Mouse (Mus musculus): Measurements from ENCODE around the gene Vmn2r77. TPM values are rescaled to one million over a fixed set of nuclear protein-coding genes. Genes with fewer than 3 reads are reported as not detected.
"Not testable (repeated sequence)": the region's sequence is repeated elsewhere in the genome, so short reads cannot be mapped to it uniquely, and the experiment has no call there.

Gene Vmn2r77
- polyA plus RNA-seq (2016; fragmentation: Nextera tagmentation; extraction: Ambion mirVana): not detected in 2 replicates

- Histone ChIP-seq H3K27ac (ENCODE audit: poor library complexity, severe bottlenecking) (no peak within 1 kb of the TSS), H3K36me3 (no peaks in the 10 kb centered on the region), H3K4me3 (no peak within 1 kb of the TSS), H3K4me2 (no peak within 1 kb of the TSS), H3K9me3 (replicated peaks) (no peaks in the 10 kb centered on the region), H3K9ac (no peak within 1 kb of the TSS), H3K27me3 (replicated peaks) (no peaks in the 10 kb centered on the region), H3K4me1 (replicated peaks) (no peaks in the 10 kb centered on the region)
- ATAC-seq (ENCODE audit: insufficient number of reproducible peaks, low FRiP score): no peak
Measured at GRCm38 (mm10) chr7:86794727-86795126, at the start of gene Vmn2r77. Gene Vmn2r77 (plus strand): TSS chr7:86795027.

- Histone ChIP-seq H3K27ac (ENCODE audit: poor library complexity, severe bottlenecking) (no peak overlapping the region), H3K27me3 (replicated peaks) (no peaks in the 10 kb centered on the region), H3K4me1 (replicated peaks) (no peaks in the 10 kb centered on the region), H3K9me3 (replicated peaks) (no peaks in the 10 kb centered on the region), H3K9ac (no peak overlapping the region), H3K4me2 (no peak overlapping the region), H3K4me3 (no peak overlapping the region), H3K36me3 (no peaks in the 10 kb centered on the region)
- WGBS: 64% methylated on average over 1 of the region's 1 CpGs
- no peak for ATAC-seq (ENCODE audit: insufficient number of reproducible peaks, low FRiP score)
Measured at GRCm38 (mm10) chr7:86760751-86761150, 34.1 kb upstream of the Vmn2r77 start.

- no peaks in the 10 kb centered on the region for H3K9me3 ChIP-seq (replicated peaks)
- no peak for ATAC-seq (ENCODE audit: insufficient number of reproducible peaks, low FRiP score)
- no peak overlapping the region for H3K27ac ChIP-seq (ENCODE audit: poor library complexity, severe bottlenecking)
- H3K36me3 ChIP-seq: no peaks in the 10 kb centered on the region
- H3K9ac ChIP-seq: no peak overlapping the region
- no peak overlapping the region for H3K4me3 ChIP-seq
- no peak overlapping the region for H3K4me2 ChIP-seq
- no peaks in the 10 kb centered on the region for H3K27me3 ChIP-seq (replicated peaks)
- H3K4me1 ChIP-seq (replicated peaks): no peaks in the 10 kb centered on the region
Measured at GRCm38 (mm10) chr7:86764628-86765027, 30.2 kb upstream of the Vmn2r77 start.

- H3K9me3 ChIP-seq (replicated peaks): no peaks in the 10 kb centered on the region
- no peak for ATAC-seq (ENCODE audit: insufficient number of reproducible peaks, low FRiP score)
Measured at GRCm38 (mm10) chr7:86771621-86772020, 23.2 kb upstream of the Vmn2r77 start.

GRCm38 (mm10) chr7:86775617-86776325, 19.1 kb upstream of the Vmn2r77 start, which contains the start of gene Folh1:
Gene Folh1 (minus strand): TSS chr7:86775943.
- ATAC-seq (ENCODE audit: insufficient number of reproducible peaks, low FRiP score): no peak
- Histone ChIP-seq H3K27me3 (replicated peaks) (no peaks in the 10 kb centered on the region), H3K9me3 (replicated peaks) (no peaks in the 10 kb centered on the region), H3K4me1 (replicated peaks) (no peaks in the 10 kb centered on the region), H3K4me3 (peak within 1 kb of the TSS; percentile 35), H3K9ac (0 out of 2 replicates have a peak within 1 kb of the TSS, but pooled peaks have one; percentile 4), H3K36me3 (no peaks in the 10 kb centered on the region), H3K4me2 (peak within 1 kb of the TSS; percentile 73), H3K27ac (ENCODE audit: poor library complexity, severe bottlenecking) (no peak within 1 kb of the TSS)
- 5% methylated on average over 11 of the region's 11 CpGs for WGBS

More at GRCm38 (mm10) chr7:86771621-86772020, 23.2 kb upstream of the Vmn2r77 start:
- Histone ChIP-seq H3K27ac (ENCODE audit: poor library complexity, severe bottlenecking) (no peak overlapping the region), H3K4me1 (replicated peaks) (no peaks in the 10 kb centered on the region), H3K4me2 (no peak overlapping the region), H3K27me3 (replicated peaks) (no peaks in the 10 kb centered on the region), H3K9ac (no peak overlapping the region), H3K36me3 (no peaks in the 10 kb centered on the region), H3K4me3 (no peak overlapping the region)
- 74% methylated on average over 3 of the region's 3 CpGs for WGBS

- H3K27me3 ChIP-seq (replicated peaks); H3K4me2 ChIP-seq; H3K27ac ChIP-seq (ENCODE audit: poor library complexity, severe bottlenecking); H3K4me1 ChIP-seq (replicated peaks); H3K9me3 ChIP-seq (replicated peaks); H3K4me3 ChIP-seq; ATAC-seq (ENCODE audit: insufficient number of reproducible peaks, low FRiP score); H3K9ac ChIP-seq; H3K36me3 ChIP-seq: not testable (repeated sequence)
- 84% methylated on average over 5 of the region's 5 CpGs for WGBS
Measured at GRCm38 (mm10) chr7:86815241-86815640, 20.4 kb downstream of the Vmn2r77 start.

GRCm38 (mm10) chr7:86815716-86816115, 20.9 kb downstream of the Vmn2r77 start:
- H3K4me3 ChIP-seq; H3K9ac ChIP-seq; H3K36me3 ChIP-seq; H3K27me3 ChIP-seq (replicated peaks); H3K4me2 ChIP-seq; H3K4me1 ChIP-seq (replicated peaks); ATAC-seq (ENCODE audit: insufficient number of reproducible peaks, low FRiP score); H3K9me3 ChIP-seq (replicated peaks); H3K27ac ChIP-seq (ENCODE audit: poor library complexity, severe bottlenecking): not testable (repeated sequence)
- 81% methylated on average over 6 of the region's 6 CpGs for WGBS

GRCm38 (mm10) chr7:86816466-86816865, 21.6 kb downstream of the Vmn2r77 start:
- Histone ChIP-seq H3K4me1 (replicated peaks) (no peaks in the 10 kb centered on the region), H3K27me3 (replicated peaks) (no peaks in the 10 kb centered on the region), H3K9ac (no peak overlapping the region), H3K4me3 (no peak overlapping the region), H3K27ac (ENCODE audit: poor library complexity, severe bottlenecking) (no peak overlapping the region), H3K9me3 (replicated peaks) (peaks cover 3% of the 10 kb centered on the region), H3K4me2 (no peak overlapping the region), H3K36me3 (no peaks in the 10 kb centered on the region)
- no peak for ATAC-seq (ENCODE audit: insufficient number of reproducible peaks, low FRiP score)
- WGBS: 61% methylated on average over 1 of the region's 1 CpGs

Other genes starting within 250 kb of the Vmn2r77 start
- not detected in 2 replicates for gene Olfr295, start 211.2 kb upstream of the Vmn2r77 start, polyA plus RNA-seq (2016; fragmentation: Nextera tagmentation; extraction: Ambion mirVana)
- gene Olfr294, start 178.4 kb upstream of the Vmn2r77 start, polyA plus RNA-seq (2016; fragmentation: Nextera tagmentation; extraction: Ambion mirVana): not detected in 2 replicates
- not detected in 2 replicates for gene Olfr293, start 146.0 kb upstream of the Vmn2r77 start, polyA plus RNA-seq (2016; fragmentation: Nextera tagmentation; extraction: Ambion mirVana)
- not detected in 2 replicates for gene Olfr292, start 106.7 kb upstream of the Vmn2r77 start, polyA plus RNA-seq (2016; fragmentation: Nextera tagmentation; extraction: Ambion mirVana)
- gene Folh1, start 19.1 kb upstream of the Vmn2r77 start, polyA plus RNA-seq (2016; fragmentation: Nextera tagmentation; extraction: Ambion mirVana): not detected in 2 replicates
- not detected in 2 replicates for gene Vmn2r78, start 120.1 kb downstream of the Vmn2r77 start, polyA plus RNA-seq (2016; fragmentation: Nextera tagmentation; extraction: Ambion mirVana)
- gene Vmn2r79, start 201.1 kb downstream of the Vmn2r77 start, polyA plus RNA-seq (2016; fragmentation: Nextera tagmentation; extraction: Ambion mirVana): not detected in 2 replicates

Data from heart, embryonic 12.5 days (tissue).